Mouse (Mus musculus) liver, embryonic 15.5 days (tissue): ENCODE data around the gene Hist1h2ao. TPM values are rescaled to one million over a fixed set of nuclear protein-coding genes. Genes with fewer than 3 reads are reported as not detected.
"Not testable (repeated sequence)": the region's sequence is repeated elsewhere in the genome, so short reads cannot be mapped to it uniquely, and the experiment has no call there.

ENCODE experiments used
- ATAC-seq: fragments of 200-750 bp; cut with Nextera tagmentation; 2 replicates; pipeline ENCODE4 v1.8.0; 2017; ENCODE audit warnings: moderate number of reproducible peaks, mild to moderate bottlenecking, moderate library complexity; ENCODE audit not compliant: insufficient read depth
- H3K27ac ChIP-seq: fragments of 300-500 bp; sonication (generic); replicated peaks from 2 replicates; pipeline ENCODE4 v1.5.1; 2015; ENCODE audit warnings: mild to moderate bottlenecking, inconsistent platforms
- H3K27me3 ChIP-seq: fragments of 300-500 bp; sonication (generic); 2 replicates; pipeline ENCODE4 v1.6.1; 2015; ENCODE audit warnings: mild to moderate bottlenecking, inconsistent platforms
- H3K36me3 ChIP-seq: fragments of 300-500 bp; sonication (generic); replicated peaks from 2 replicates; pipeline ENCODE4 v1.6.1; 2015; ENCODE audit warnings: moderate library complexity, mild to moderate bottlenecking, inconsistent platforms
- H3K4me1 ChIP-seq: fragments of 300-500 bp; sonication (generic); replicated peaks from 2 replicates; pipeline ENCODE4 v1.6.1; 2015; ENCODE audit warnings: inconsistent platforms
- H3K4me2 ChIP-seq: fragments of 300-500 bp; sonication (generic); 2 replicates; pipeline ENCODE4 v1.6.1; 2015; ENCODE audit warnings: moderate library complexity, mild to moderate bottlenecking, inconsistent platforms
- H3K4me3 ChIP-seq: fragments of 300-500 bp; sonication (generic); replicated peaks from 2 replicates; pipeline ENCODE4 v1.5.1; 2015; ENCODE audit warnings: mild to moderate bottlenecking, inconsistent platforms
- H3K9ac ChIP-seq: fragments of 300-500 bp; sonication (generic); 2 replicates; pipeline ENCODE4 v1.6.1; 2015; ENCODE audit warnings: moderate library complexity, mild to moderate bottlenecking, inconsistent platforms
- H3K9me3 ChIP-seq: fragments of 300-500 bp; sonication (generic); replicated peaks from 2 replicates; pipeline ENCODE4 v1.6.1; 2016; ENCODE audit warnings: inconsistent platforms
- WGBS: fragments of 180-500 bp; shearing (Covaris S2); methylation state at CpG from one replicate; pipeline ENCODE4 v1.1.7; 2015; ENCODE audit warnings: mixed read lengths; ENCODE audit not compliant: insufficient replicate concordance; 5-methylcytosine and 5-hydroxymethylcytosine counted together
- polyA plus RNA-seq: library from polyadenylated mRNA; unstranded; fragments of >200 nt; fragmentation: Nextera tagmentation; extraction: Ambion mirVana; gene quantifications from 2 replicates; pipeline ENCODE4 v1.2.1, GENCODE M21; 2015

Hist1h2ao gene
- polyA plus RNA-seq, 1 experiment from 2014 or later = 1.1 TPM

DNA sequence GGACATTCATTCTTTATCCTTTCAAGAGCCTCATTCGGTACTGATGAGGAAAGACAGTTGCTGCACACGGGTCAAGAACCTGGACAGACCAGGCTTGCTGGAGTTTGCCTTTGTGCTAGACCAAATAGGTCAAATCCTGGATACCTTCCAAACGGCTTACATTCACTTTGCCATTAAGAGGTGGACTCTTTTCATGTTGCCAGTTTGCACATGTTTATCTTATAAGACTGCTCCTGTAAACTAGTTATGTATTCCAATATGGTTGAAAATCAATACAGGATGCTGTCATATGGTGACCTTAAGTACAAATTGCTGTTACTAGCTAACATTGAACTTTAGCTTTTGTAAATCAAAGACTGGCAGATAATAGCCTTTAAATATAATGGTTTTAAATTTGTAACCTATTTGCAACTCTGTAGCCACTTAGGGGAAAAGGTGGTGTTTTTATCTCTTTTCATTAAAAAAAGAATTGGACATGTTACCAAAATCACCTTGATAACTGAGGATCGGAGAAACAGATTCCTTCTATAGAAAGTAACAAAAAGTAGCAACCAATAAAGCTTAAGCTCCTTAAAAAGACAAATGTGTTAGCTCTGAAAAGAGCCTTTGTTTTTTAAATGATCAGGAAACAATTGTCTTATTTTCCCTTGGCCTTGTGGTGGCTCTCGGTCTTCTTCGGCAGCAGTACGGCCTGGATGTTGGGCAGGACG, 23.9 kb upstream of the Hist1h2ao start:
- peak overlapping the region; percentile 73 for H3K4me2 ChIP-seq
- ATAC-seq = no peak
- 3% methylated on average over 8 of the region's 8 CpGs for WGBS
- H3K4me1 ChIP-seq = peaks cover 61% of the 10 kb centered on the region
- peak overlapping the region; percentile 100 for H3K27ac ChIP-seq
- peak overlapping the region; percentile 58 for H3K9ac ChIP-seq
- H3K9me3 ChIP-seq = no peaks in the 10 kb centered on the region
- H3K27me3 ChIP-seq = no peaks in the 10 kb centered on the region
- no peaks in the 10 kb centered on the region for H3K36me3 ChIP-seq
- peak overlapping the region; percentile 50 for H3K4me3 ChIP-seq

DNA sequence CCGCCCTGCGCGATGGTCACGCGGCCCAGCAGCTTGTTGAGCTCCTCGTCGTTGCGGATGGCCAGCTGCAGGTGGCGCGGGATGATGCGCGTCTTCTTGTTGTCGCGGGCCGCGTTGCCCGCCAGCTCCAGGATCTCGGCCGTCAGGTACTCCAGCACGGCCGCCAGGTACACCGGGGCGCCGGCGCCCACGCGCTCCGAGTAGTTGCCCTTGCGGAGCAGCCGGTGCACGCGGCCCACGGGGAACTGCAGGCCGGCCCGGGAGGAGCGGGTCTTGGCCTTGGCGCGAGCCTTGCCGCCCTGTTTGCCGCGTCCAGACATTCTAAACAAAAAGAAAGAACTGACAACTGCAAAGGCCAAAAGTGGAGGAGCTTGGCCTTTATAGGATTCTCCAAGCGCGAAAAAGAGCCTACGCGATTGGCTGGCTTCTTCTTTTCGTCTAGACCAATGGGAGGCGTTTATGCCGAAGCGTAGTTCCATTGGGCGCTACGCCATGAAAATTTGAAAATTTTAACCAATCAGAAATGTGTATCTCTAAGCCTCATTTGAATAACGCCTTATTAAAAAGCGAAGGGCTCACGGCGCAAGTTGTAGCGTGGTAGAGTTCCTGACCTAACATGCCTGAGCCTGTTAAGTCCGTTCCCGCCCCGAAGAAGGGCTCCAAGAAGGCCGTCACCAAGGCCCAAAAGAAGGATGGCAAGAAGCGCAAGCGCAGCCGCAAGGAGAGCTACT, 23.2 kb upstream of the Hist1h2ao start, which contains the start of the genes Hist1h2an and Hist1h2bp:
Hist1h2an (minus strand) TSS at position 320 of the 731 bp plus-strand sequence.
Hist1h2bp (plus strand) TSS at position 563 of the 731 bp plus-strand sequence.
- not testable (repeated sequence) for H3K9me3 ChIP-seq, H3K27me3 ChIP-seq, H3K36me3 ChIP-seq
- Histone ChIP-seq H3K4me3 (peak within 1 kb of the TSS; percentile 50), H3K4me2 (peak within 1 kb of the TSS; percentile 73), H3K9ac (peak within 1 kb of the TSS; percentile 65), H3K27ac (peak within 1 kb of the TSS; percentile 100), H3K4me1 (peaks cover 57% of the 10 kb centered on the region)
- ATAC-seq = peak; percentile 85
- under 1% methylated on average over 37 of the region's 63 CpGs for WGBS

DNA sequence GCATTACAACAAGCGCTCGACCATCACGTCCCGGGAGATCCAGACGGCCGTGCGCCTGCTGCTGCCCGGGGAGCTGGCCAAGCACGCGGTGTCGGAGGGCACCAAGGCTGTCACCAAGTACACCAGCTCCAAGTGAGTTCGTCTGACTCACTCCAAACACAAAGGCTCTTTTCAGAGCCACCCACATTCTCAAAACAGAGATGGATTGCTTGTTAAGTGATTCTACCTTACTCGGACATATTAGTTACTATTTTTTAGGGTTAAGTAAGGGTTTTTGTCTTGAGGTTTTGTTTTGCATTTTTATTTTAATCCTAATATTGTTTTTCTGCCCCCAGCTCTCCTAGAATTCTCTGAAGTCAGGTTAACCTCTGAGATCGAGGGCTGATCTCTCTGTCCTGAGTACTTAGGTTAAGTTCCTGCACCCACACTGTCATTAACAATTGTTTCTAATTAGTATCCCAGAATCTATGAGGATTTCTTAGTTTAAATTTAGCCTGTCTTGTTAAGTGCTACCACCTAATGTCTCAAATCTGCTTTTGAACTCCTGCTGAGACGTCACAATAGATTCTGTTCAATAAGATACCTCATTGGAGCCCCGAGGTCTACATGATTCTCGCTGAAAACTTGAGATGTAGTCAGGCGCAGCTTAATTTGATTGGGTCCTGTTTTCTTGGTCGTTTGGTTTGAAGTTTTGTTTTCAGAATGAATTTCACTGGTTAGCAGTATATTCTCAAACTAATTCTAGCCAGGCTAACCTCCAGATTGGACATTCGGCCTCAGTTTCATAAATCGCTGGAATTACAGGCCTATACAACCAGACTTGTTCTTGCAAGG, 22.3 kb upstream of the Hist1h2ao start:
- Histone ChIP-seq H3K9ac (peak overlapping the region; percentile 65), H3K9me3 (no peaks in the 10 kb centered on the region), H3K4me2 (peak overlapping the region; percentile 73), H3K4me3 (peak overlapping the region; percentile 50), H3K27ac (peak overlapping the region; percentile 100), H3K36me3 (no peaks in the 10 kb centered on the region), H3K4me1 (peaks cover 50% of the 10 kb centered on the region), H3K27me3 (no peaks in the 10 kb centered on the region)
- ATAC-seq = peak; percentile 23
- WGBS = 14% methylated on average over 18 of the region's 21 CpGs

DNA sequence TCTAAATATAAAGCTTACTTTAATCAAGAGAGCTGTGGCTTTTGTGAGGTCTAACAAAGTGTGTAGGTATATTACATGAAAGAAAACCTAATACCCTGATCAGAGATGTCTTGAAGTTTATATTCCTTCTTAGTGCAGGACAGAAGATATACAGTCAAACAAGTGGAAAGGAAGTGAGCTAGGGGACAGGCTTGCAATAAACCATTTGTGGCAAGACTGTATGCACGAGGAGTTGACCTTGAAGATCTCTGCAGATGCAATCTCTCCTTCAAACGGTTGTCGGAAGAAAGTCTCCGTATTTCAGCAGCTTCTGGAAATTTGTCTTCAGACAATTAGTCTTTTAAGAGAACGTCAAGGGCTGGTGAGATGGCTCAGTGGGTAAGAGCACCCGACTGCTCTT, 20.3 kb upstream of the Hist1h2ao start:
- H3K4me2 ChIP-seq = 0 out of 2 replicates have a peak overlapping the region, but pooled peaks have one; percentile 2
- H3K27me3 ChIP-seq = no peaks in the 10 kb centered on the region
- WGBS = 48% methylated on average over 6 of the region's 6 CpGs
- H3K4me3 ChIP-seq = no peak overlapping the region
- no peak overlapping the region for H3K9ac ChIP-seq
- no peaks in the 10 kb centered on the region for H3K36me3 ChIP-seq
- H3K27ac ChIP-seq = peak overlapping the region; percentile 100
- ATAC-seq = no peak
- no peaks in the 10 kb centered on the region for H3K9me3 ChIP-seq
- H3K4me1 ChIP-seq = peaks cover 37% of the 10 kb centered on the region

DNA sequence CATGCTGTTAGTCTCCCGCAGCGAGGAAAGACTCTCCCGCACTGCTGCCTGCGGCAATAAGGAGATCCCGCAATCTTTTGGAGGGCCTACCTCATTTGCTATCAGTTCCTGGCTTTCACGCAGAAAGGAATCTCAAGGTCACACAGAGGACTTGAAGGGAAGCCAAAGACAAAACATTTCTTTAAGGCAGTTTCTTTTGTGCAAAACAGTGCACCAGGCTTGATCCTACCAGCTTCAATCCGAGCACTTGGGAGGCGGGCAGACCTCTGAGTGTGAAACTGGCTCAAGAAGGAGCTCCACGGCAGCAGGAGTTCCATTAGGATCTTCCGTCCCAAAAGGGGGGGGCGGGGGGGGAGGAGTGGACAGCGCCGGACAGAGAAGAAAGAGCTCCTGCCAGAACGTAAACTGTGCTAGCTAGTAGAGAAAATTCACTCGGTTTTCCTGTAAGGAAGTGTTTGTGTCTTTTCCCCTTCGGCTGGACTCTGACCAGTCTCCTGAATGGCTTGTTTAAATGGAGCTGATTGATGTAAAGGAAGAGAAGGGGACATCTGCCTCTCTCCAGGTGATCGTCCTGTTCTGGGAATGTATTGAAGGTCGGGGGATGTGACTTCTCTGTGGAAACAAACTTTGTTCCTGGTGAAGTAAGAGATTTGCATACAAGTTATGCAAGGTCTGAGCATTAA, 19.5 kb upstream of the Hist1h2ao start:
- H3K27me3 ChIP-seq = no peaks in the 10 kb centered on the region
- WGBS = 32% methylated on average over 18 of the region's 18 CpGs
- no peak overlapping the region for H3K9ac ChIP-seq
- H3K4me1 ChIP-seq = peaks cover 30% of the 10 kb centered on the region
- no peak for ATAC-seq
- H3K9me3 ChIP-seq = no peaks in the 10 kb centered on the region
- H3K4me2 ChIP-seq = peak overlapping the region; percentile 48
- H3K27ac ChIP-seq = no peak overlapping the region
- H3K36me3 ChIP-seq = no peaks in the 10 kb centered on the region
- H3K4me3 ChIP-seq = no peak overlapping the region

DNA sequence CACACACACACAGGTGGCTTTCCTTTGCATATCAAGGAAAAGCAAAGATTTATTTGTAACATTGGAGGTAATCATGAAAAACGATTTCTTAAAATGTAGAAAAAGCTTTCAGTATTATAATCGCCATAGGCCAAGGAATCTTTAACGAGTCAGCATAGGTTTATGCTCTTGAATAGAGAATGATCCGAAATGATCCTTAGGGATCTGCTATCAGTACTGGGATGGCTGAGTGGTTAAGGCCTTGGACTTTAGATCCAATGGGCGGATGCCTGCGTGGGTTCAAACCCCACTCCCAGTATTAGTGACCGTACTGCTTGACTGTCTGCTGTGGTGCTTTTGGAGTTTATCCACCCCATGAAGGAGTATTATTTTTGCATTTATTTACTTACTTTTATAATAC, 14.7 kb upstream of the Hist1h2ao start:
- H3K4me3 ChIP-seq = no peak overlapping the region
- no peak for ATAC-seq
- H3K27ac ChIP-seq = no peak overlapping the region
- no peak overlapping the region for H3K9ac ChIP-seq
- H3K36me3 ChIP-seq = no peaks in the 10 kb centered on the region
- H3K4me2 ChIP-seq = no peak overlapping the region
- H3K27me3 ChIP-seq = no peaks in the 10 kb centered on the region
- WGBS = 78% methylated on average over 7 of the region's 7 CpGs
- peaks cover 5% of the 10 kb centered on the region for H3K4me1 ChIP-seq
- no peaks in the 10 kb centered on the region for H3K9me3 ChIP-seq

DNA sequence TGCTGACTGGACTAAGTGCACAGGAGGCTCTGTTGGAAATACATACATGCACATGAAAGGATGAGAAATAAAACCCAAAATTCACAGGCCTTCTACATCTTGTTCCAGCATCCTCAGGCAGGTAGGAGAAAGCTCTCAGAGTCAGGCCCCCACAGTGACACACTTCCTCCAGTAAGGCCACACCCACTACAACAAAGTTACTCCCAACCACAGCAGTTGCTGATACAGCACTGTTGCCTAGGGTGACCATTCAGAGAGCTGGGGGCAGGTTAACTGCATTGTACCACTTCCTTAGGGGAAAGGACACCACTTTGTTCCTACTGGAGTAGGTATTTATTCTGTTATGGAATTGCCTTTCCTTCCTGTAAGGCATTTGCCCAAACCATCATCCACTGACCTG, 13.1 kb upstream of the Hist1h2ao start:
- H3K27me3 ChIP-seq, H3K4me3 ChIP-seq, H3K4me1 ChIP-seq, H3K36me3 ChIP-seq, H3K9ac ChIP-seq, H3K27ac ChIP-seq, H3K4me2 ChIP-seq, H3K9me3 ChIP-seq: not testable (repeated sequence)
- ATAC-seq = peak; percentile 58; the same call in 1 of the 2 replicates

DNA sequence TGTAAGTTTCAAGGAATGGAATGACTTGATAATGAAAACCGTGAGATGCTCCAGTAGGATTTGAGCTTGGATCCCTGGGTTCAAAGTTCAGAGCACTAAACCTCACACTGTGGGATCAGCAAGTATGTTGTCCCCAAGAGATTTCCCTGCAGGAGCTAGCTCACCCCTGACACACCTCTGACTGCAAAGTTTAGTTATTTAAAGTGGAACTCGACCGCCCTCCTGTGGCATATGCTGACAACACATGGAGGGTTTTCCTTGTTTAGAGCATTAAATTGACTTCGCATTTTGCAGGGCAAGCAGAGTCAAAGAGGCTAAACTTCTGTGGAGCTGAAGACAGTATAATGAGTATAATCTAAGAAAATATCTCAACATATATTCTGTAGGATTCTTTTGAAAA, 7.2 kb upstream of the Hist1h2ao start:
- not testable (repeated sequence) for H3K4me2 ChIP-seq, H3K27me3 ChIP-seq, H3K9me3 ChIP-seq, H3K4me1 ChIP-seq, H3K27ac ChIP-seq, H3K36me3 ChIP-seq, H3K4me3 ChIP-seq, H3K9ac ChIP-seq
- peak; percentile 53 for ATAC-seq
- WGBS = no CpG with 5 or more reads among the region's 4 CpGs

DNA sequence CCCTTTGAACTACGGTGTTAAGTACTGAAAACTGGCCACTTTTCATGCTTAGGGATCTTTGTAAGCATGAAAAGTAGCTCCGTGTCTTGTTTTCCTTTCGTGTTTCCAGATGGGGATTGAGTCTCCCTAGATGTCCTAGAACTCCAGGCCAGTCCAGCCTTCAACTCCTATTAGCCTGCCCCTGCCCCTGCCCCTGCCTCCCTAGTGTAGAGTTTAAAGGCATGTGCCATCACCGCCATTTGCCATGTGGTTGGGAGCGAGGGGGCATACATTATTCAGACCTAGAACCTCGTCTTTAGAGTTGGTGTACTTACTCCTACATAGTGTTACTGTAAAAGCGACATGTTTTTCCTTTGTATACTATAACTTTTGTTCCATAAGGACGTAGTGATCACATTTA, 809 bp downstream of the Hist1h2ao start:
- not testable (repeated sequence) for H3K27ac ChIP-seq, H3K4me1 ChIP-seq, H3K9ac ChIP-seq, H3K4me2 ChIP-seq, H3K4me3 ChIP-seq, H3K27me3 ChIP-seq, H3K36me3 ChIP-seq, H3K9me3 ChIP-seq
- ATAC-seq = 0 out of 2 replicates have a peak, but pooled peaks have one; percentile 2
- no CpG with 5 or more reads among the region's 8 CpGs for WGBS

DNA sequence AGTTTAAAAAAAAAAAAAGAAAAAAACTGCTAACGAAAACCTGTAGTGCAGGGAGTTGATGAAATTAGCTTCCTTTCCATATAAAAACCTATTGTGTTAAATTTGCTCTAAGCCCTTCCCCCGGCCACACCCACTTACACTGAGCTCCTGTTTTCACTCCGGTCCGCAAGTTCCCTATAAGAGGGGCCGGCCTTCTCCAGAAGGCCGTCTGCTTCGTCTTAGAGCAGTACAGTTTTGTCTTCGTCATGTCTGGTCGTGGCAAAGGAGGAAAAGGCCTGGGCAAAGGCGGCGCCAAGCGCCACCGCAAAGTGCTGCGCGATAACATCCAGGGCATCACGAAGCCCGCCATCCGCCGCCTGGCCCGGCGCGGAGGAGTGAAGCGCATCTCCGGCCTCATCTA, 1.3 kb downstream of the Hist1h2ao start, which contains the start of gene Hist1h4m:
Hist1h4m (plus strand) TSS at position 208 of the 400 bp plus-strand sequence.
- not testable (repeated sequence) for H3K4me1 ChIP-seq, H3K27me3 ChIP-seq, H3K9me3 ChIP-seq, H3K36me3 ChIP-seq
- peak; percentile 12 for ATAC-seq
- no CpG with 5 or more reads among the region's 24 CpGs for WGBS
- Histone ChIP-seq H3K4me2 (peak within 1 kb of the TSS; percentile 50), H3K4me3 (peak within 1 kb of the TSS; percentile 36), H3K27ac (peak within 1 kb of the TSS; percentile 88), H3K9ac (peak within 1 kb of the TSS; percentile 27; the same call in 1 of the 2 replicates)
